Mouse (Mus musculus) pancreas, adult 10 weeks (tissue): ENCODE measurements around the gene Hsd3b7. TPM values are rescaled to one million over a fixed set of nuclear protein-coding genes. Genes with fewer than 3 reads are reported as not detected.

Experiments used
- polyA plus RNA-seq: library from polyadenylated mRNA; stranded (reverse); fragments of 350-450 nt; fragmentation: Illumina TruSeq; extraction: RNeasy Lipid Tissue Mini Kit (QIAGEN cat#74804); gene quantifications from one replicate; pipeline ENCODE4 v1.2.3, GENCODE M21; 2015; ENCODE audit warnings: low read depth, low replicate concordance; ENCODE audit not compliant: insufficient read depth

The Hsd3b7 gene
- polyA plus RNA-seq, result 26.3 TPM

GRCm38 (mm10) chr7:127800435-127801009 lies at the start of gene Hsd3b7:
TSS of gene Hsd3b7 (plus strand) at chr7:127800604.

GRCm38 (mm10) chr7:127769651-127770038 lies 30.8 kb upstream of the Hsd3b7 start, which contains the start of gene Orai3:
TSS of gene Orai3 (plus strand) at chr7:127769815.

GRCm38 (mm10) chr7:127776426-127776825 lies 24.0 kb upstream of the Hsd3b7 start, which contains the start of gene Setd1a:
TSS of gene Setd1a (plus strand) at chr7:127776670.

GRCm38 (mm10) chr7:127785308-127785707 lies 15.1 kb upstream of the Hsd3b7 start, which contains the start of gene Gm49388:
TSS of gene Gm49388 (plus strand) at chr7:127785608.

GRCm38 (mm10) chr7:127824176-127824871 lies 23.9 kb downstream of the Hsd3b7 start, which contains the start of the genes Stx4a and Stx1b:
TSS of gene Stx4a (plus strand) at chr7:127824294.
TSS of gene Stx1b (minus strand) at chr7:127824549.

Other genes starting within 250 kb of the Hsd3b7 start
- not detected for gene Tmem265, start 239.2 kb upstream of the Hsd3b7 start, polyA plus RNA-seq
- gene Phkg2, start 227.3 kb upstream of the Hsd3b7 start, polyA plus RNA-seq, result 33.3 TPM
- 4.7 TPM for gene Ccdc189, start 212.0 kb upstream of the Hsd3b7 start, polyA plus RNA-seq
- 13.6 TPM for gene Rnf40, start 211.8 kb upstream of the Hsd3b7 start, polyA plus RNA-seq
- 3.3 TPM for gene Zfp629, start 184.8 kb upstream of the Hsd3b7 start, polyA plus RNA-seq
- 12.7 TPM for gene Bcl7c, start 91.7 kb upstream of the Hsd3b7 start, polyA plus RNA-seq
- 1.5 TPM for gene Ctf1, start 87.9 kb upstream of the Hsd3b7 start, polyA plus RNA-seq
- not detected for gene Ctf2, start 68.4 kb upstream of the Hsd3b7 start, polyA plus RNA-seq
- 3.7 TPM for gene Fbxl19, start 56.1 kb upstream of the Hsd3b7 start, polyA plus RNA-seq
- gene Orai3, start 30.8 kb upstream of the Hsd3b7 start, polyA plus RNA-seq, result 5.9 TPM
- 5.8 TPM for gene Setd1a, start 23.9 kb upstream of the Hsd3b7 start, polyA plus RNA-seq
- gene Gm49388, start 15.0 kb upstream of the Hsd3b7 start, polyA plus RNA-seq, result 1.5 TPM
- 32.5 TPM for gene Stx4a, start 23.7 kb downstream of the Hsd3b7 start, polyA plus RNA-seq
- 0.92 TPM for gene Stx1b, start 23.9 kb downstream of the Hsd3b7 start, polyA plus RNA-seq
- gene Zfp646, start 75.6 kb downstream of the Hsd3b7 start, polyA plus RNA-seq, result 6.2 TPM
- gene Zfp668, start 76.2 kb downstream of the Hsd3b7 start, polyA plus RNA-seq, result 0.57 TPM
- 34.6 TPM for gene Prss53, start 90.4 kb downstream of the Hsd3b7 start, polyA plus RNA-seq
- gene Gm21974, start 94.8 kb downstream of the Hsd3b7 start, polyA plus RNA-seq, result not detected
- gene Vkorc1, start 95.0 kb downstream of the Hsd3b7 start, polyA plus RNA-seq, result 46.0 TPM
- 50.9 TPM for gene Bckdk, start 103.5 kb downstream of the Hsd3b7 start, polyA plus RNA-seq
- gene Kat8, start 111.9 kb downstream of the Hsd3b7 start, polyA plus RNA-seq, result 8.2 TPM
- 37.0 TPM for gene Prss8, start 129.5 kb downstream of the Hsd3b7 start, polyA plus RNA-seq
- 7.1 TPM for gene Prss36, start 146.1 kb downstream of the Hsd3b7 start, polyA plus RNA-seq
- 87.1 TPM for gene Fus, start 166.9 kb downstream of the Hsd3b7 start, polyA plus RNA-seq
- 2.8 TPM for gene Pycard, start 193.3 kb downstream of the Hsd3b7 start, polyA plus RNA-seq
- not detected for gene Trim72, start 203.3 kb downstream of the Hsd3b7 start, polyA plus RNA-seq